Mouse (Mus musculus) intestine, embryonic 15.5 days (tissue): Measurements from ENCODE around the gene Agps. TPM values are rescaled to one million over a fixed set of nuclear protein-coding genes. Genes with fewer than 3 reads are reported as not detected.

Experiments
- ATAC-seq: fragments of 200-750 bp; cut with Nextera tagmentation; 2 replicates; pipeline ENCODE4 v1.8.0; 2017; ENCODE audit warnings: moderate TSS enrichment, moderate library complexity
- H3K27ac ChIP-seq: fragments of 300-500 bp; sonication (generic); 2 replicates; pipeline ENCODE4 v1.5.1; 2015; ENCODE audit warnings: mild to moderate bottlenecking, inconsistent platforms
- H3K27me3 ChIP-seq: fragments of 300-500 bp; sonication (generic); replicated peaks from 2 replicates; pipeline ENCODE4 v1.6.1; 2015; ENCODE audit warnings: inconsistent platforms
- H3K36me3 ChIP-seq: fragments of 300-500 bp; sonication (generic); 2 replicates; pipeline ENCODE4 v1.6.1; 2015; ENCODE audit warnings: inconsistent platforms
- H3K4me1 ChIP-seq: fragments of 300-500 bp; sonication (generic); replicated peaks from 2 replicates; pipeline ENCODE4 v1.6.1; 2015; ENCODE audit warnings: inconsistent platforms
- H3K4me2 ChIP-seq: fragments of 300-500 bp; sonication (generic); replicated peaks from 2 replicates; pipeline ENCODE4 v1.6.1; 2015; ENCODE audit warnings: mild to moderate bottlenecking, inconsistent platforms
- H3K4me3 ChIP-seq: fragments of 300-500 bp; sonication (generic); replicated peaks from 2 replicates; pipeline ENCODE4 v1.5.1; 2015; ENCODE audit warnings: inconsistent platforms
- H3K9ac ChIP-seq: fragments of 300-500 bp; sonication (generic); 2 replicates; pipeline ENCODE4 v1.6.1; 2015; ENCODE audit warnings: inconsistent platforms
- H3K9me3 ChIP-seq: fragments of 300-500 bp; sonication (generic); 2 replicates; pipeline ENCODE4 v1.6.1; 2016; ENCODE audit warnings: inconsistent platforms
- WGBS: fragments of 180-500 bp; shearing (Covaris S2); methylation state at CpG from one replicate; pipeline ENCODE4 v1.1.7; 2015; 5-methylcytosine and 5-hydroxymethylcytosine counted together
- polyA plus RNA-seq: library from polyadenylated mRNA; unstranded; fragments of >200 nt; fragmentation: Nextera tagmentation; extraction: Ambion mirVana; gene quantifications from 2 replicates; pipeline ENCODE4 v1.2.1, GENCODE M21; 2015

Gene Agps
- polyA plus RNA-seq, 1 experiment from 2014 or later = 29.3 TPM

DNA sequence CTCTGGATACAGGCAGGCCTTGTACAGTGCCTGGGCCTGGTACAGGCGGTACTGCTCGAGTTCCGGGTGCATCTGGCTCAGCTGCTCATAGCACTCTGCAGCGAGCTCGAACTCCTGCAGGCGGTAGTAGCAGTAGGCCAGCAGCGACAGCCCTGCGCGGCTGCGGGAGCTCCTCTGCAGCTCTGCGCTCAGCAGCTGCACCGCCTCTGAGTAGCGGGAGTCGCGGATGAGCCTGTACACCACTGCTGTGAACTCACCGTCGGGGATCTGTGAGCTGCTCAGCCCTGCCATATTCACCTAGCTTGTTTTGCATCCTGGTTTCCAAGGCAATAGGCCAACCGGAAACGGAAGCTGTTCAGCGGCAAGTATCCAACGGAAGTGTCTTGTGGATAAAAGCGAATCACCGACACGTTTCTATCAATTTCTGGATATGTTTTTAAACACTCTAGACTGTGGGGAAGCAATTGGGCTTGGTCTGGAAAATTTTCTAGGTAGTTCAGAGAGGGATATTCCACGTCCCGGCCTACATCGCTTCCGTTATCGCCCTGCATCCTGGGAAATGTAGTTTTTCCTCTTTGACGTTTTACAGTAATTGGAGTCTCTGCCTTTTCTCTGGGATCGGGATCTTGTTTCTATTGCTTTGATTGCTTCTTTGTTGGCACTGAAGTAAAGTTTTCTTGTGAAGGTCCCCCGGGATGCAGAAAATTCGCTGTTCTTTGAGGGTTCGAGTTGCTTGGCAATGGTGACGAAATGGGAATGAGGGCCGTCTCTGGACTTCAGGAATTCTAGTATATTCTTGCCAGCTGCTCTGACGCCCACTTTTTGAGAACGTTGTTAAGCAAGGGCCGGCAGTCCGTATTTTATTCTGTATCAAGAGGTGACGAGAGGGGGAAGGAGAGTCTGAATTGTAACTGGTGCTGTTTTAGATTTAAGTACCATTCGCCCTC is 106.4 kb downstream of the Agps start, which contains the start of gene Ttc30b:
Gene Ttc30b (minus strand): TSS at position 469 of the 947 bp plus-strand sequence.
- WGBS = 4% methylated on average over 37 of the region's 42 CpGs
- ATAC-seq = peak; percentile 94
- Histone ChIP-seq H3K4me1 (no peaks in the 10 kb centered on the region), H3K9me3 (no peaks in the 10 kb centered on the region), H3K9ac (peak within 1 kb of the TSS; percentile 33), H3K4me3 (peak within 1 kb of the TSS; percentile 50), H3K27ac (peak within 1 kb of the TSS; percentile 75; the same call in 1 of the 2 replicates), H3K4me2 (peak within 1 kb of the TSS; percentile 59), H3K36me3 (no peaks in the 10 kb centered on the region), H3K27me3 (no peaks in the 10 kb centered on the region)

DNA sequence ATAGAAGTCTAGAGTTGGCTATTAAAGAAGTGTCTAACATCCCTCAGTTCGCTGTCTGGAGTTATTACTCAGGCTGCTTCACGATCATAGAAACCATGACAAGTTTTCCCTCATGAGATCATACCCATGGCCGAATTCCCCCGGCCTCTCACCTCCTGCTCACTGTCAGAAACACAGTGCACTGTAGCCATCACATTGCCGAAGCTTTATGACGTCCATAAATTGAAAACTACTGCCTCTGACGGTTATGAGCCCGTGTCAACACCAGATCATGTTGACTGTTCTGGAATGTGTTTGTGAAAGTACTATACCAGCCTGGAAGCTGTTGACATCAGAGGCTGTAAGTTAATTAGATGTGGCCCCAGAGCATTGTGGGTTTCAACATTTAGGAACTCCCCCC is 118.7 kb downstream of the Agps start:
- no peak overlapping the region for H3K4me2 ChIP-seq
- no peaks in the 10 kb centered on the region for H3K9me3 ChIP-seq
- ATAC-seq = no peak
- H3K36me3 ChIP-seq = no peaks in the 10 kb centered on the region
- H3K27ac ChIP-seq = no peak overlapping the region
- H3K4me1 ChIP-seq = no peaks in the 10 kb centered on the region
- no peak overlapping the region for H3K9ac ChIP-seq
- 68% methylated on average over 8 of the region's 8 CpGs for WGBS
- no peaks in the 10 kb centered on the region for H3K27me3 ChIP-seq
- no peak overlapping the region for H3K4me3 ChIP-seq

DNA sequence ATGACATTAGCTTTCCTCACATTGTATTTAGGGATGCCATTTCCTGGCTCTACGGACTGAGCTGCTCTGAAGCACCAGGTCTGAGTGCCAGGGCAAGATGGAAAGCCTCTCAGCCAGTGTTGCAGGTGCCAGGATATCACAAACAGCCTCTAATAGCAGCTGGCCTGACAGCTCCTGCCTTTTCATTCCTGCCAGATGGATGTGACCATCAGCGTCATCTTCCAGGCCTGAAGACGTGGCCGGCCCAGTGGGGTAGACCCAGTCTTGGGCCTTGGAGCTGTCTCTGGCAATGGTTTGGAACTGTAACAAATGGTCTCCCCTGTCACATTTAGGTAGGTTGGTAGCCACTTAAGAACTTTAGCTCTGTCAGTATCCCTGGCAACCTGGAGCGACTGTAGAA is 121.3 kb downstream of the Agps start:
- H3K4me1 ChIP-seq = no peaks in the 10 kb centered on the region
- no peak overlapping the region for H3K4me3 ChIP-seq
- no peak overlapping the region for H3K9ac ChIP-seq
- no peak overlapping the region for H3K27ac ChIP-seq
- ATAC-seq = no peak
- H3K4me2 ChIP-seq = no peak overlapping the region
- no peaks in the 10 kb centered on the region for H3K27me3 ChIP-seq
- 87% methylated on average over 5 of the region's 5 CpGs for WGBS
- H3K9me3 ChIP-seq = no peaks in the 10 kb centered on the region
- H3K36me3 ChIP-seq = no peaks in the 10 kb centered on the region

DNA sequence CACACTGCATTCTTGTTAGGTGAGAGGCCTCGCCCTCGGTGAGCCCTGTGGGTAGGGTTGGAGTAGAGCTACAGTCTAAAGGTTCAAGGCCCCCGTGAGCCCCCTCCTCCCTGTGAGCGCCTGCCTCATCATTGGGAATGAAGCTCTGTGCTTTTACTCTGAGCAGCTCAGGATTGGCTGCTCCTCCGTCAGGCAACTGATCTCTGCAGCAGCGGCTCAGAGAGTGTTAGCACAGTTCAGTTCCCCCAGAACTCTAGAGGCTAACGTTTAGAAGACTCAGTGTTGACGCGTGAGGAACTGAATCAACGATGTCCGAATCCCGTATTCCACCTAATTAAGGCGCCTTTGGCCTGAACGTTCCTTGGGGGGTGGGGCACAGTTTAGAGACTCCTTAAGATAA is 123.7 kb downstream of the Agps start:
- Histone ChIP-seq H3K9me3 (no peaks in the 10 kb centered on the region), H3K27me3 (no peaks in the 10 kb centered on the region), H3K9ac (no peak overlapping the region), H3K4me3 (no peak overlapping the region), H3K4me2 (no peak overlapping the region), H3K27ac (no peak overlapping the region), H3K4me1 (peaks cover 13% of the 10 kb centered on the region), H3K36me3 (no peaks in the 10 kb centered on the region)
- WGBS = 50% methylated on average over 14 of the region's 14 CpGs
- no peak for ATAC-seq

DNA sequence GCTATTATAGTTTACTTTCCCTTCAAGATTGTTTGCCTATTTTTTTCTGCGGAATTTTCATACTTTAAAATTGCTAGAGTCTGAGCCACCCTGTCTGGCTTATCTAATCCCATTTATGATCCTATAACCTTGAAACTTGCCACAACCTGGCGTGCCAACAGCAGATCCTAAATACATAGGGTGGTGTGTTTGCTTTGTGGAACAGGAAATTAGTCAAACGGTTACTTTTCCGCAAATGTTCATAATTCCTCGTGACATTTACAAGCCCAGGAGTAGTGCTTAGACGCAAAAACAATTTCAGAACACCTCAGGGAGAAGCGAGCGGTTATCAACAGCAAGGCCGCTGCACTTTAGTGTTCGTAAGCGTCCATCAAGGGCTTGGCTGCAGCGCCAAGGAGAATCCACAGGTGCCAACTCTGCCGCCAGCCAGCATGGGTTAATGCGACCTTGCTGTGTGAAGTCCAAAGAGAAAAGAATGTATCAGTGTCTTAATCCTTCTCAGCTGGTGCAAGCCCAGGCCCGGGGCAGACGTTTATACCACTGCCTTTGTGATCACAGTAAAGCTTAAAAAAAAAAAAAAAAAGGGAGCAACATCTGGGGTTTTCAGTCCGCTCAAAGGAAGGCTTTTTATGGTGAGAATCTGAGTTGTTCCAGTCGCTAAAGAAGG is 127.3 kb downstream of the Agps start:
- WGBS = 31% methylated on average over 18 of the region's 18 CpGs
- no peaks in the 10 kb centered on the region for H3K27me3 ChIP-seq
- H3K4me3 ChIP-seq = no peak overlapping the region
- H3K9ac ChIP-seq = no peak overlapping the region
- peak overlapping the region; percentile 44 for H3K4me2 ChIP-seq
- peak overlapping the region; percentile 37; the same call in 1 of the 2 replicates for H3K27ac ChIP-seq
- no peaks in the 10 kb centered on the region for H3K9me3 ChIP-seq
- peaks cover 19% of the 10 kb centered on the region for H3K4me1 ChIP-seq
- no peaks in the 10 kb centered on the region for H3K36me3 ChIP-seq
- peak; percentile 53; the same call in 1 of the 2 replicates for ATAC-seq

DNA sequence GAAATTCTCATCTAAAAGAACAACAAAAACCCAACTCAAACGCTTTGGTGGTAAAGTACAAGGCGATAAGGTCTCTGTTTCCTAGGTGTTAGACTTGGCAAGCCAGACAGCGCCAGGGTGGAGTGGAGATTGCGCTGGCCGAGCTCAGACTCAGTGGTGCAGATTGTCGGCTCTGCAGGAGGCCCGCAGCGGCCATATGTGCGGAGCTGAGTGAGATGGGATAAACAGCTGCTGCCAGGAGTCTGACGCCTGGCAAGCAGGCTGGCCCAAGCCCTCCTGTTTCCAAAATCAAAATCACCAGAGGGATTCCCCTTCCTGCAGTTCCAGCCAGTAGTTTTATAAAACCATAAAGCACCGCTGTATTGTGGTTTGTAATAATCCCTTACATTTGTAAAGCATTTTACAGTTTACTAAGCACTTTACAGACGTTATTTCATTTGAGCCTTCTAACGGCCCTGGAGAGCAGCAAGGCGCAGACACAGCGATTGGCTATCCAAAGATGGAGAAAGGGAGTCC is 127.9 kb downstream of the Agps start:
- peaks cover 24% of the 10 kb centered on the region for H3K4me1 ChIP-seq
- 17% methylated on average over 15 of the region's 15 CpGs for WGBS
- H3K4me3 ChIP-seq = no peak overlapping the region
- H3K9ac ChIP-seq = 0 out of 2 replicates have a peak overlapping the region, but pooled peaks have one; percentile 10
- H3K27ac ChIP-seq = peak overlapping the region; percentile 37; the same call in 1 of the 2 replicates
- H3K36me3 ChIP-seq = no peaks in the 10 kb centered on the region
- no peaks in the 10 kb centered on the region for H3K27me3 ChIP-seq
- ATAC-seq = peak; percentile 31; the same call in 1 of the 2 replicates
- no peaks in the 10 kb centered on the region for H3K9me3 ChIP-seq
- peak overlapping the region; percentile 44 for H3K4me2 ChIP-seq

DNA sequence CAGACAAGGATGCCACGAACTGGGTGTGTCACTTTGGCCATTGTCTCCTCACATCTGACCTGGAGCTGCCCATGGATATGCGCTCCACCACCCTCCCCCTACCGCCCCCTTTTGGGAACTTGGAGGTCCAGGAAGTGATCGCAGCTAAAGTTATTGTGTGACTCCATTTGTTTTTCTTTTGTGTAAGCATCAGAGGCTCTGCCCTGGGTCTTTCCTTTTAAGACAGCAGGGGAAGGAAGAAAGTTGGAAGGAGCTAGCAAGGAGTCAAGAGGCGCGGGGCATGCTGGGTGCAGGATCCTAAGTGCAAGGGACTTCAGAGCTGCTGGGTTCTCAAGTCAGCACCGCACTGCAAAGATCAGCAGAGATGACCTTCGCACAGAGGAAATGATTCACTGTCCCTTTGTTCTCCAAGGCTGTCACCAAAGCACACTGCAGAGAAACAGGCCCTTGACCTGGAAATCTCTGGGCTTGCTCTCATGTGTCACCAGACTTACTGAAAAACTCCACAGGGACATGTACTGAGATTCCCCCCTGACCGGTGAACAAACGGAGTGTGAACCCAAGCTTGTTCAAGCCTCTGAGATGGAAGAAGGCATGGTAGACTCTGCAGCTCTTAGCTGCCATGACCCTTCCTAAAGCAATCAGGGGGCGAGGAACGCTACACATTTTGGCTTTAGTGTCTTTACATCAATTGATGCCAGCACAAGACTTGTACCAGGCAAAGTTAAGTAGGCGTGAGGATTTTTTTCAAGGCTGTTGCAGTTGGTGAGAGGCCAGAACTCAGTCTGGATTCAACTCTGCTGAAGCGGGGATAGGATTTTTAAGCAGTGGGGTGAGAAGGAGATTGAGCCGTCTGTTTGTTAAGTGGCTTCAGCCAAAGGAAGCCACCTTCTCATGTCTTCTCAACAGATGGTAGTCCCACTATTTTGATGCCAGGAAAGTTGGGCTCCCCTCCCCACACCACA is 128.7 kb downstream of the Agps start:
- 0 out of 2 replicates have a peak overlapping the region, but pooled peaks have one; percentile 11 for H3K27ac ChIP-seq
- peak overlapping the region; percentile 44 for H3K4me2 ChIP-seq
- no peak overlapping the region for H3K4me3 ChIP-seq
- H3K4me1 ChIP-seq = peaks cover 24% of the 10 kb centered on the region
- ATAC-seq = peak; percentile 53
- H3K9me3 ChIP-seq = no peaks in the 10 kb centered on the region
- no peaks in the 10 kb centered on the region for H3K27me3 ChIP-seq
- no peaks in the 10 kb centered on the region for H3K36me3 ChIP-seq
- no peak overlapping the region for H3K9ac ChIP-seq
- 59% methylated on average over 15 of the region's 15 CpGs for WGBS

DNA sequence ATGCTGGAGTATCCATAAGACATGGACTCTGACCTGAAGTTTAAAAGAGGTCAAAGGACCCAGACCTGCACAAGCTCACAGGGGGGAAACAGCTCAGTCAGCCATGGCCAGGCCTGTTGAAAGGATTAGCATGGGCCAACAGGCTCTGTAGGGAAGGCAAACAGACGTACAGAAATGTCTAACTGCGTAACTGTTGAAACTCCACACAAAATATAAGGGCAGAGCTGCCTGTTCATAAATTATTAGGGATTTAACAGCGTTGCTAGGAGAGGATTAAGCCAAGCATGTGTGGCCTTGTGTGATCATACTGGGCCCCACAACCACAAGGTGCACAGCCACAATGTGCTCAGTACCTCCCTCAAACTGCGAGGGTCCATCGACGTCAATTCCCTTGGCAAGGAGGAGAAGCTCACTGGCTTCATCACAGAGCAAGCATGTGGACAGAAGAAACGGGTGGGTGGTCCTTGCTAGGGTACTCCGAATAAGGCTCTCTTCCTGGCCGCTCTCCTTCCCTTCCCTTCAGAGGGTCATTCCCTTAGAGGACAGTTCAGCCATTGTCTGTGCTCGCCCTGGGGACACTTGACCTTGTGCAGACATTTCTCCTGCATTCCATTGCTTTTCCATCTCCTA is 131.3 kb downstream of the Agps start:
- Histone ChIP-seq H3K4me2 (no peak overlapping the region), H3K27ac (no peak overlapping the region), H3K9me3 (no peaks in the 10 kb centered on the region), H3K27me3 (no peaks in the 10 kb centered on the region), H3K9ac (no peak overlapping the region), H3K4me1 (peaks cover 24% of the 10 kb centered on the region), H3K4me3 (no peak overlapping the region), H3K36me3 (no peaks in the 10 kb centered on the region)
- WGBS = 61% methylated on average over 10 of the region's 10 CpGs
- no peak for ATAC-seq

DNA sequence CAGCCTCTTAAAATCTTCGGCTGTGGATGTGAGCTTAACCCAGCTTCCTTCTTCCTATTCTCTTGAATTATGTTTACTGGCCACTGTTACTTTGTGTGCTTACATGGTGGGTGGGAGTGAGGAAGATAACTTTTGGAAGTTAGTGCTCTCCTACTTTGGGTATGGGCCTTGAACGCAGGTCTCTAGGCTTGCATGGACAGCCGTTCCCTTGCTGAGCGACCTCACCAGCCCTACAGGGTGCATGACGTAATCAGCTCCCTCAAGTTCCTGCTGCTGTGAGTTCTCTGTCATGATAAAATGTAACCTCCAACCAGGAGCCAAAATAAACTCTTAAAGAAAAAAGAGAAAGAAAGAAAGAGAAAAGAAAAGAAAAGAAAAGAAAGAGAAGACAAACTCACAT is 132.1 kb downstream of the Agps start:
- H3K9me3 ChIP-seq = no peaks in the 10 kb centered on the region
- no peaks in the 10 kb centered on the region for H3K27me3 ChIP-seq
- no peak overlapping the region for H3K27ac ChIP-seq
- H3K4me1 ChIP-seq = peaks cover 24% of the 10 kb centered on the region
- 67% methylated on average over 5 of the region's 5 CpGs for WGBS
- no peak overlapping the region for H3K9ac ChIP-seq
- no peak overlapping the region for H3K4me3 ChIP-seq
- H3K4me2 ChIP-seq = peak overlapping the region; percentile 51; the same call in 1 of the 2 replicates
- ATAC-seq = no peak
- no peaks in the 10 kb centered on the region for H3K36me3 ChIP-seq

DNA sequence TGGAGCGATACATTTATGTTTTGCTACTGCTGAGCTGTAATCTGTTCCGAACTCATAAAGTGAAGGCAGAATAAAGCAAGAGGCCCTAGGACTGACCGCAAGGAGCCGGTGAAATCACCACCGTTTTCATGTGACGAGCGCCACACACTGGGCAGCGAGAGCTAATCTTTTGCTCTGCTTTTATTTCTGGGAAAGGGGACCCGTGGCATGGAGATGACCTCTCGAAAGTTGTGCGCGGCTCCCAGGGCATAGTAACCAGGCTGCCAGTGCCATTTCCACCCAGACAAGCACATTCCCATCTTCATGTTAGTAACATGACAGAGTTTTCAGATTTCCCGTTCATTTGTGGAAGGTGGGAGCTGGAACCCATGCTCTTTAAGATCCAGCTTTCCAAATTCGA is 132.5 kb downstream of the Agps start:
- WGBS = 14% methylated on average over 14 of the region's 14 CpGs
- peak overlapping the region; percentile 51 for H3K4me2 ChIP-seq
- peak; percentile 54 for ATAC-seq
- peaks cover 22% of the 10 kb centered on the region for H3K4me1 ChIP-seq
- no peak overlapping the region for H3K9ac ChIP-seq
- H3K4me3 ChIP-seq = 0 out of 2 replicates have a peak overlapping the region, but pooled peaks have one; percentile 3
- H3K27ac ChIP-seq = no peak overlapping the region
- no peaks in the 10 kb centered on the region for H3K9me3 ChIP-seq
- H3K27me3 ChIP-seq = no peaks in the 10 kb centered on the region
- H3K36me3 ChIP-seq = no peaks in the 10 kb centered on the region

DNA sequence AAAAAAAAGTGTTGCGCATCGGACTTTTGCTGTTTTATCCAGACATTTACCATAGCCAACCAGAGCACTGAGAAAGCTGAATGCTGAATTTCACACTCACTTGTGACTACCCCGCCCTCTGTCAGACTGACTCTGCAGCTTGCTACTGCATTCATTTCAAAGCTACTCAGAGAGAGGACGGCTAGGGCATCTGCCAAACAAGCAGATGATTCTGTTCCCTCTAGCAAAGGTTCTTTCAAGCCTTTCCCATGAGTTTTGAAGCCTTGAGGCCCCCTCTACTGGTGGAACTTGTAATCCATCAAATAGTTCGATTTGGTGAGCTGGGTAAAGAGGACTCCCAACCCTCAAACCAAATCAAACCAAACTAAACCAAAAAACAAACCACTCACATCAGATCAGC is 133.0 kb downstream of the Agps start:
- WGBS = 17% methylated on average over 5 of the region's 5 CpGs

More for the DNA sequence above, 133.0 kb downstream of the Agps start:
- H3K4me2 ChIP-seq = peak overlapping the region; percentile 51
- H3K27ac ChIP-seq = no peak overlapping the region
- H3K9ac ChIP-seq = no peak overlapping the region
- peaks cover 17% of the 10 kb centered on the region for H3K4me1 ChIP-seq
- no peaks in the 10 kb centered on the region for H3K9me3 ChIP-seq
- H3K4me3 ChIP-seq = no peak overlapping the region
- 0 out of 2 replicates have a peak, but pooled peaks have one; percentile 50 for ATAC-seq
- no peaks in the 10 kb centered on the region for H3K27me3 ChIP-seq
- no peaks in the 10 kb centered on the region for H3K36me3 ChIP-seq
